9 mouse cellular contexts compared by ENCODE assay signal in genomic region chr6:126643341-126644055, GRCm38 (mm10). TPM values are rescaled to one million over a fixed set of nuclear protein-coding genes. Genes with fewer than 3 reads are reported as not detected.
DNase-seq lines count a peak whose midpoint lies in the region; ATAC-seq and TF ChIP-seq lines count a peak whose summit lies in the region.
"Had no signal": no experiment of that assay in that cellular context is flagged by ENCODE, and none has a peak within 500 bp of the region (broad histone marks: within the 10 kb centered on the region; RNA-seq: fewer than 3 reads in every experiment).

No protein-coding gene starts in this region.

- H3K4me2 ChIP-seq in hindbrain, embryonic 11.5 days (replicated peaks; ENCODE audit: low read depth, low read length), result peak overlapping the region; percentile 95
- peak overlapping the region; percentile 100 for H3K4me2 ChIP-seq in midbrain, embryonic 14.5 days (ENCODE audit: low read length)

- TF ChIP-seq CTCF in left cerebral cortex, adult 2 months (IDR thresholded peaks at IDR 0.05), result no peak
- no peak for TF ChIP-seq CTCF in kidney, adult 2 months (conservative IDR thresholded peaks at IDR 0.05; ENCODE audit: insufficient read depth, insufficient read length, low read depth, low read length)
- no peak for TF ChIP-seq CTCF in thymus, adult 2 months (IDR thresholded peaks at IDR 0.05; ENCODE audit: borderline replicate concordance, control insufficient read depth, extremely low read depth, insufficient read depth, low read length, poor library complexity)

- peak overlapping the region; percentile 99 for H3K27ac ChIP-seq in left cerebral cortex, adult 2 months
- 0 out of 2 replicates have a peak overlapping the region, but pooled peaks have one; percentile 6 for H3K27ac ChIP-seq in hindbrain, embryonic 11.5 days (ENCODE audit: low read depth, low read length)
- no peak overlapping the region for H3K27ac ChIP-seq in midbrain, embryonic 14.5 days (replicated peaks; ENCODE audit: low read depth, low read length)
- no peak overlapping the region for H3K27ac ChIP-seq in kidney, adult 2 months (ENCODE audit: insufficient read depth, low read depth, low read length)
- H3K27ac ChIP-seq in thymus, adult 2 months (ENCODE audit: control insufficient read depth, insufficient read depth, low read length), result no peak overlapping the region

- H3K9ac ChIP-seq in hindbrain, embryonic 11.5 days (ENCODE audit: low read depth, low read length), result peak overlapping the region; percentile 59; the same call in 1 of the 2 replicates
- peak overlapping the region; percentile 64; the same call in 1 of the 2 replicates for H3K9ac ChIP-seq in midbrain, embryonic 14.5 days (replicated peaks; ENCODE audit: low read length)

- DNase-seq in left cerebral cortex, adult 2 months (ENCODE audit: extremely low spot score in 1 of 2, low spot score in 2 of 2), result no peak
- no peak for DNase-seq in left cerebral cortex, adult 11 months (ENCODE audit: low spot score)
- peak; percentile 63 to 69 for DNase-seq in cerebellum, postnatal 25 days
- DNase-seq in hindbrain, embryonic 11.5 days (ENCODE audit: low spot score), result peak; percentile 59
- peak; percentile 21 for DNase-seq in midbrain, embryonic 14.5 days
- no peak for DNase-seq in kidney, adult 2 months
- DNase-seq in ovary, postnatal 14 days (ENCODE audit: low spot score), result no peak
- DNase-seq in thymus, adult 2 months, result no peak

- peaks cover 36% of the 10 kb centered on the region for H3K27me3 ChIP-seq in hindbrain, embryonic 11.5 days (ENCODE audit: control insufficient read depth, insufficient read depth, low read length)
- H3K27me3 ChIP-seq in midbrain, embryonic 14.5 days (ENCODE audit: control insufficient read depth, insufficient read depth, low read length), result peaks cover 44% of the 10 kb centered on the region
- H3K27me3 ChIP-seq in kidney, adult 2 months (replicated peaks; ENCODE audit: control insufficient read depth, insufficient read depth, low read length), result peaks cover 2% of the 10 kb centered on the region; the same call in 1 of the 2 replicates
- H3K27me3 ChIP-seq in thymus, adult 2 months (ENCODE audit: control insufficient read depth, insufficient read depth, low read length), result peaks cover 14% of the 10 kb centered on the region

- H3K36me3 ChIP-seq in hindbrain, embryonic 11.5 days (ENCODE audit: control insufficient read depth, insufficient read depth, low read length), result no peaks in the 10 kb centered on the region
- H3K36me3 ChIP-seq in midbrain, embryonic 14.5 days (ENCODE audit: control insufficient read depth, insufficient read depth, low read length), result no peaks in the 10 kb centered on the region
- no peaks in the 10 kb centered on the region for H3K36me3 ChIP-seq in kidney, adult 2 months (ENCODE audit: control insufficient read depth, insufficient read depth, low read length)
- no peaks in the 10 kb centered on the region for H3K36me3 ChIP-seq in thymus, adult 2 months (ENCODE audit: control insufficient read depth, insufficient read depth, low read length)

- H3K4me1 ChIP-seq in hindbrain, embryonic 11.5 days (replicated peaks; ENCODE audit: control insufficient read depth, insufficient read depth, low read length), result peaks cover 8% of the 10 kb centered on the region
- H3K4me1 ChIP-seq in midbrain, embryonic 14.5 days (ENCODE audit: control insufficient read depth, insufficient read depth, low read length), result peaks cover 26% of the 10 kb centered on the region
- no peaks in the 10 kb centered on the region for H3K4me1 ChIP-seq in kidney, adult 2 months (ENCODE audit: control insufficient read depth, insufficient read depth, low read length)
- H3K4me1 ChIP-seq in thymus, adult 2 months (replicated peaks; ENCODE audit: control insufficient read depth, insufficient read depth, low read length), result no peaks in the 10 kb centered on the region; the same call in 1 of the 2 replicates

- H3K4me3 ChIP-seq in left cerebral cortex, adult 2 months, result peak overlapping the region; percentile 81
- peak overlapping the region; percentile 50 for H3K4me3 ChIP-seq in hindbrain, embryonic 11.5 days (ENCODE audit: low read depth, low read length)
- H3K4me3 ChIP-seq in midbrain, embryonic 14.5 days (replicated peaks; ENCODE audit: low read depth, low read length), result peak overlapping the region; percentile 61
- no peak overlapping the region for H3K4me3 ChIP-seq in kidney, adult 2 months (ENCODE audit: insufficient read depth, low read depth, low read length)
- no peak overlapping the region for H3K4me3 ChIP-seq in thymus, adult 2 months (ENCODE audit: control insufficient read depth, insufficient read depth, low read length)

- WGBS in hindbrain, embryonic 11.5 days, result 2% methylated on average over 25 of the region's 25 CpGs
- WGBS in midbrain, embryonic 14.5 days, result under 1% methylated on average over 25 of the region's 25 CpGs
- 2% methylated on average over 25 of the region's 25 CpGs for WGBS in kidney, adult 2 months
- WGBS in thymus, adult 2 months, result 6% methylated on average over 25 of the region's 25 CpGs

- no peak for ATAC-seq in hindbrain, embryonic 11.5 days (ENCODE audit: low FRiP score)
- ATAC-seq in midbrain, embryonic 14.5 days (ENCODE audit: low FRiP score, low TSS enrichment), result no peak

- TF ChIP-seq POLR2A in kidney, adult 2 months (IDR thresholded peaks at IDR 0.05; ENCODE audit: low read depth, low read length), result no peak
- TF ChIP-seq POLR2A in thymus, adult 2 months (IDR thresholded peaks at IDR 0.05; ENCODE audit: control insufficient read depth, extremely low read depth, insufficient read depth, low read length, poor library complexity), result no peak

- no peaks in the 10 kb centered on the region for H3K9me3 ChIP-seq in hindbrain, embryonic 11.5 days (ENCODE audit: control insufficient read depth, low read length)
- no peaks in the 10 kb centered on the region for H3K9me3 ChIP-seq in midbrain, embryonic 14.5 days (ENCODE audit: control insufficient read depth, low read length)

- intact Hi-C loops in left cerebral cortex, adult 2 months (cut with DNase I), result loop anchor here (1.0 to 5.0 kb wide), 4 partner anchors 56 to 1426 kb away; partner anchors contain the start of gene Vamp1

RNA-seq across cellular contexts. Expression of gene Kcna1, which starts 2.7 kb away (rescaled TPM):
- total RNA-seq in left cerebral cortex, adult 2 months (2021), result 100 to 1,000 TPM; 120 to 122 TPM
- 0.40 and 0.64 TPM in 2 replicates for polyA plus RNA-seq in hindbrain, embryonic 11.5 days (2014; fragmentation: Nextera tagmentation; extraction: Ambion mirVana)
- polyA plus RNA-seq in midbrain, embryonic 14.5 days (2014; fragmentation: Nextera tagmentation; extraction: Ambion mirVana), result 0.95 and 1.8 TPM in 2 replicates
- polyA plus RNA-seq in kidney, adult 2 months (2012; rRNA removed), result 0.77 and 1.2 TPM in 2 replicates
- polyA plus RNA-seq in thymus, adult 2 months (2012; rRNA removed), result 0.31 and 0.39 TPM in 2 replicates
- polyA plus RNA-seq: liver, adult 2 months had no signal

Comparison
In these comparisons a context has a peak if more than half of its experiments do, and no peak if none do; other contexts are left out.
1. DNase-seq: peak in cerebellum, postnatal 25 days (2 of 2), hindbrain, embryonic 11.5 days (single experiment) and midbrain, embryonic 14.5 days (single experiment); none in left cerebral cortex, adult 2 months (0 of 2), left cerebral cortex, adult 11 months (single experiment), kidney, adult 2 months (single experiment), ovary, postnatal 14 days (single experiment) and thymus, adult 2 months (single experiment).
2. H3K27ac ChIP-seq: peak in left cerebral cortex, adult 2 months (single experiment) and hindbrain, embryonic 11.5 days (single experiment); none in midbrain, embryonic 14.5 days (single experiment), kidney, adult 2 months (single experiment) and thymus, adult 2 months (single experiment).
3. H3K4me3 ChIP-seq: peak in left cerebral cortex, adult 2 months (single experiment), hindbrain, embryonic 11.5 days (single experiment) and midbrain, embryonic 14.5 days (single experiment); none in kidney, adult 2 months (single experiment) and thymus, adult 2 months (single experiment).